Mouse (Mus musculus): ENCODE results near the gene Tmem97.
"Not testable (repeated sequence)": the region's sequence is repeated elsewhere in the genome, so short reads cannot be mapped to it uniquely, and the experiment has no call there.

The Tmem97 gene

DNA sequence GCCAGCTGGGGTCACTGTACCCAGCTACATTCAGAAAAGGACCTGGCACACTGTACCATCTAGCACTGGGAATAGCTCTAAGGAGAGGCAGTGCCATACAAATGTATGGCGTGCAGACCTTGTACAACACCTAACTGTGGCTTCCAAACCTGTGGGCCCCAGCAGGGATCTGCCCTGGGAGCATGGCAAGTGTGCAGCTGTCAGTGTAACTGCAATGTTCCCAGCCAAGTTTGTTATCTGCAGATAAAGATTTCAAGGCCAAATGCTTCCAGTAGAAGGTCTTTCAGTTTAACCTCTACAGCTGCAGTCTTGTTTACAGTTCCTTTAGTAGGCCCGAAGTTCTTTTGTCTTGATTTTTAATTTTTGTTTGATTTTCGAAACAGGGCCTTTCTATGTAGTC, 5.0 kb upstream of the Tmem97 start:
- in situ Hi-C loops (cut with MboI; ENCODE audit: low sequenced_read_pairs): no loop called here

DNA sequence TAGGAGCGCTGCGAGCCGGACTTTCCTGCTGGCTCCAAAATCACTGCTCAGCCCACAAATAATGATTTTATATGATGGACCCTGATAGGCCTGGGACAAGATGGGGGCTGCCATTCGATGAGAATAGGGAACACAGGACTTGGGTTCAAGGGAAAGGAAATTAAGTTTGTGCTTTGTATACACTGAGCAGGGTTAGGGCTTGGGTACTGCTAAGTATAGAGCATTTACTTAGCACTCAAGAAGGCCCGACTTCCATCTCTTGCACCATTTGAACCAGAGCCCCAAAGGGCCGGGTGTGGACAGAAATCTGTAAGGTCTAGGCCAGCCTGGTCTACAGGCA, 452 bp upstream of the Tmem97 start:
- in situ Hi-C loops (cut with MboI; ENCODE audit: low sequenced_read_pairs): no loop called here

- in situ Hi-C loops (cut with MboI; ENCODE audit: low sequenced_read_pairs): no loop called here
Measured at GRCm38 (mm10) chr11:78549491-78549987, 1.0 kb downstream of the Tmem97 start.

- in situ Hi-C loops (cut with MboI; ENCODE audit: low sequenced_read_pairs): no loop called here
Measured at GRCm38 (mm10) chr11:78547718-78548460, 2.7 kb downstream of the Tmem97 start.

GRCm38 (mm10) chr11:78545181-78545580, 5.4 kb downstream of the Tmem97 start:
- in situ Hi-C loops (cut with MboI; ENCODE audit: low sequenced_read_pairs): no loop called here

- in situ Hi-C loops (cut with MboI; ENCODE audit: low sequenced_read_pairs): no loop called here
Measured at GRCm38 (mm10) chr11:78544449-78545111, 6.0 kb downstream of the Tmem97 start.

DNA sequence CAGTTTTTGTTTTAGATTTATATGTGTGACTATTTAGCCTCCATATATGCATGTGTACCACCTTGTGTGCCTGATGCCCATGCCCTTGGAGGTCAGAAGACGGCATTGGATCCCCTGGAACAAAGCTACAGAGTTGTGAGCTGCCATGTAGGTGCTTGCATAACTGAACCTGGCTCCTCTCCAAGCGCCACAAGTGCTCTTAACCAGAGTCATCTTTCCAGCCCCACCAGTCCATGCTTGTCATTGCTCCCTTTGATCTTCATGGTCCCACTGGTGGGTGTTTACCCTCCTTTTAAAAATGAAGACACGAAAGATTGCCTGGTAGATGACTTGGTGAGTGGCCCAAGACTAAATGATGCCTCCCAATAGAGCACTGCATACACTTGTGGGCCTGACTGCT, 10.2 kb downstream of the Tmem97 start:
- in situ Hi-C loops (cut with MboI; ENCODE audit: low sequenced_read_pairs): no loop called here

GRCm38 (mm10) chr11:78536690-78537084, 13.9 kb downstream of the Tmem97 start:
- in situ Hi-C loops (cut with MboI; ENCODE audit: low sequenced_read_pairs): no loop called here

DNA sequence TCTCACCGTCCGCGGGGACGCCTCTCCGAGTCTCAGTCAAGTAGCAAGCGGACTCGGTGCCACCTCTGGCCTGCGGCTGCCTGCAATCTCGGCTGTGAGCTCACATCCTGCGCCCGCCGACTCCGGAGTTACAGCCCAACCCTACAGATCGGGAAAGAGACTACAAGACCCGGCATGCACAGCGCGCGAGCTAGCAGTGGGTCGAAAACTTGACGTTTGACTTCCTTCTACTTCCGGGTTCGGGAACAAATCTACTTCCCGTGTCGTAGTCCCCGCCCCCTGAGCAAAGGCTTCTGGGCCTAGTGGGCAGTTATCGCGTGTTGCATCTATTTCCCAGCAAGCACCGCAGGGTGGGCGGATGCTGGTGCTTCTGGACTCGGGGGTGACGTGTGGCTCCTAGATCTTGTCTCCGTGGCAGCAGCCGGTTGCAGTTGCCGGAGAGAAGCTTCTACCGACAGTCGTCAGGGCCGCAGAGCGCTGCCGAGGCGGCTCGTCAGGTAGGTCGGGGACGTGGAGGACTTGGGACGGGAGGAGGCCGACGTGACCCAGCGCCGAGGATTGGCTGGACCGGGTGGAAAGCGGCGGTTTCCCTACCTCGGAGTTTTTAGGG, 14.4 kb downstream of the Tmem97 start, which contains the start of the genes Tnfaip1 and Ift20:
TSS of gene Tnfaip1 (minus strand) at position 253 of the 610 bp plus-strand sequence.
TSS of gene Ift20 (plus strand) at position 282 of the 610 bp plus-strand sequence.
- in situ Hi-C loops (cut with MboI; ENCODE audit: low sequenced_read_pairs): no loop called here

GRCm38 (mm10) chr11:78535376-78536079, 15.0 kb downstream of the Tmem97 start:
- in situ Hi-C loops (cut with MboI; ENCODE audit: low sequenced_read_pairs): no loop called here

DNA sequence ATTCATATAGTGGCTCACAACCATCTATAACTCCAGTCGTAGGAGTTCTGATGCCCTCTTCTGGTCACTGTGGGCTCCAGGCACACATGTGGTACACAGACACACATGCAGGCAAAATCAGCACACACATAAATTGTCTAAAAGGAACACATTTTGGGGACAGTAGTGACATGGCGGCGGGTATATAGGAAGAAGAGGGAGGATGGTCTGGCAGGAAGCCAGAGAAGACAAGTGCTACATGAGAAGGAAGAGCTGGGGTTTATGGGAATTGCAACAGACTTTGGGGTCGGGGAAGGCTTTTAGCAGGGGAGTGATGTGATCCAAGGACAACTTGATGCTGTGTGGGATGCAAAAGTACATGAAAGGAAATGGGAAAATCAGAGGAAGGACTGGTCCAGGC, 16.1 kb downstream of the Tmem97 start:
- in situ Hi-C loops (cut with MboI; ENCODE audit: low sequenced_read_pairs): no loop called here

DNA sequence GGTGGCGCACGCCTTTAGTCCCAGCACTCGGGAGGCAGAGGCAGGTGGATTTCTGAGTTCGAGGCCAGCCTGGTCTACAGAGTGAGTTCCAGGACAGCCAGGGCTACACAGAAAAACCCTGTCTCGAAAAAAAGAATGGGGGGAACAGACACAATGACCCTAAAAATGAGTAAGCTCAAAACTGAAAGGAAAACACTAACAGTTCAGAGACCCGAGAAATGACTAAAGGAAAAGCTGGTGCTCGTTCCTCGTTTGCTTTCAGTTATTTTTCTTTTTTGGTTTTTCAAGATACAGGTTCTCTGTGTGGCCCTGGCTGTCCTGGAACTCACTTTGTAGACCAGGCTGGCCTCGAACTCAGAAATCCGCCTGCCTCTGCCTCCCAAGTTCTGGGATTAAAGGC, 19.1 kb downstream of the Tmem97 start:
- in situ Hi-C loops (cut with MboI; ENCODE audit: low sequenced_read_pairs): not testable (repeated sequence)

DNA sequence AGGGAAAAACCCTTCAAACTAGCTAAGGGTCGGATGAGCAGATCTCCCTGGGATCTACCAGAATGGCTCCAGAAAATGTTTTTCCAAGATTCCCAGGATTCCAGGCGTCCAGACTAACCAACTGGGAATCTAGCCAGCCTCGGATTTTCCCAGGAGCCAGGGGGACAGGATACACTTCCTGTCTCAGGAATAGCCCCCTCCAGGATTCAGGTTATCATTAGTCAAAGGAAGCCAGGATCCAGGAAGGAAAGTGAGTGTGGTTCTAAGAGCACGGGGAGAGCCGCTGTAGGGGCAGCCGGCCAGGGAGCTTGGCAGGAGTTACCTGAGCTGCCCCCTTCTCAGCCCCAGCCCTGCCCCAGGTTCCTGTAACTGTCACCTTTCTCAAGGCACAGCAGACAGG, 19.5 kb downstream of the Tmem97 start:
- in situ Hi-C loops (cut with MboI; ENCODE audit: low sequenced_read_pairs): no loop called here

- in situ Hi-C loops (cut with MboI; ENCODE audit: low sequenced_read_pairs): no loop called here
Measured at GRCm38 (mm10) chr11:78530001-78530400, 20.6 kb downstream of the Tmem97 start.

- in situ Hi-C loops (cut with MboI; ENCODE audit: low sequenced_read_pairs): no loop called here
Measured at GRCm38 (mm10) chr11:78528714-78529113, 21.9 kb downstream of the Tmem97 start.

DNA sequence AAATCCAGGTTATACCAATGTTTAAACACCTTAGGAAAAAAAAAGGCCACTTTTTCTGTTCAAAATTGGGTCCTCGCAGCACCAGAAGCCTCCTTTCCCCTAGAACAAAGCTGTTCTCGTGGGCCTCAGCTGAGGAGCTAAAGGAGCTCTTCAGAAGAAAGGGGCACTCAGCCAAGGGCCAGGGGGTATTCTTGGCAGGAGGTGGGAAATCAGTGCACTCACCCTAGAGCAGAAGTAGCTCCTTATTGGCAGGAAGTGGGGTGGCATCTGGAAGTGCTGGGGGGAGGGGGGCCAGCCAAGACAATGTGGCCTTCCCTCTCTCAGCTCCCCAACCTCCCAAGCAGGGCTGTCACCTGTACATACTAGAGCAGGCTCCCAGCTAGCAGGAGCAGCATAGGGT, 25.7 kb downstream of the Tmem97 start:
- in situ Hi-C loops (cut with MboI; ENCODE audit: low sequenced_read_pairs): no loop called here

DNA sequence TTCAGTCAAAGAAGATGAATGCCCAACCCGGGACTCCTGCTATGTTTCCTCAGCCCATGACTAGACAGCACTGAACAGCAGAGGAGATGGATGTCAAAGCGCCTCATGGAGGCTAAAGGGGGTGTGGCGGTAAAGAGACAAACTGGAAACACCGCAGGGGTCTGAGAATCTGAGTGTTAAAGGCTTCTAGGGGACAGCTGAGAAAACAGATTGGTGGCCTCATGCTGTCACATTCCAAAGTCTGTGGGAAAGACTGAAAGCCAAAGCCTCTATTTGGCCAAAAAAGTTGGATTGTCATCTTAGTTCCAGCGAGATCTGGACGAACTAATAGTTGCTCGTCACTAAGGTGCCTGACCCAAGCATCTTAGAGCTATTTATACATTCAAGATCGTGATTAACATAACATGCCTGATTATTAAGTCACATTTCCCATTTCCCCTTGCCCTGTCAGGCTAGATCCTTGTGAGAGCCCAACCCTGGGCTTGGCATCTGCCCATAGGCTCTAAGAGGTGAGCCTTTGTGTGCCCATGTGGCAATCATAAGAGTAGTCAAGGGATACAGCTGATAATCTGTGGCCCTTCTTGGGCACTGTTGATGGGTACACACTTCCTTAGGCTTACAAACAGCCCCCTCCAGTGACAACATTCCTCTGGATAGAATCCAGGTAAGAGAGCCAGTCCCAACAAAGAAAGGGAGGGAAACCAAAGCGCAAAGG, 27.2 kb downstream of the Tmem97 start:
- in situ Hi-C loops (cut with MboI; ENCODE audit: low sequenced_read_pairs): no loop called here

DNA sequence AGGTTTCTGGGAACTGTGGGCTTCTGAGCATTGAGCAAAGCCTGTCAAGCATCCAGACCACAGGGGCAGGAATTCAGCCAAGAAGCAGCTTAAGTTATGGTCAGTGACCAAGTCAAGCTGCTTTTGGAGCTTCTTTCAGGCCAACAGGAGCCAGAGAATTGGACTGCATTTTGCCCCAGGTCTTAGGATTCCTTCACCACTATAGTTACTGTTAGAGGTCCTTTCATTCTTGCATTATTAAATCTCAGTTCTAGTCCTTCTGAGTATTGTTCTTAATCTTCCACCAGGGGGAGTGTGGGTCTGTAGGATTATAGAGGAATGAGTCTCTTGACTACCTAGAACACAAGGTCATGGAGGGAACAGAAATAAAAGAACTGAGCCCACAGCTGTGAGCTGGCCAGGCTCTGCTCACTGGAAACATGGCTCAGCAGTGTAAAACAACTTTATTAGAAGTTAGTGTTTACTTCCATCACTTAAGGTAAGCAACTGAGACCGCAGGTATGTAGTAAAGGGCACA, 28.0 kb downstream of the Tmem97 start:
- in situ Hi-C loops (cut with MboI; ENCODE audit: low sequenced_read_pairs): no loop called here

- in situ Hi-C loops (cut with MboI; ENCODE audit: low sequenced_read_pairs): no loop called here
Measured at GRCm38 (mm10) chr11:78521880-78522279, 28.7 kb downstream of the Tmem97 start.

GRCm38 (mm10) chr11:78518931-78519330, 31.6 kb downstream of the Tmem97 start:
- in situ Hi-C loops (cut with MboI; ENCODE audit: low sequenced_read_pairs): no loop called here
